Mouse (Mus musculus) liver, embryonic 14 days (tissue): ENCODE measurements around the gene Upk3a. TPM values are rescaled to one million over a fixed set of nuclear protein-coding genes. Genes with fewer than 3 reads are reported as not detected.

ENCODE experiments used
- polyA plus RNA-seq: library from polyadenylated mRNA; depleted of rRNA; stranded (reverse); fragments of >200 nt; gene quantifications from 2 replicates; pipeline ENCODE4 v1.2.3, GENCODE M21; 2012; rRNA removed

Upk3a gene
- polyA plus RNA-seq = not detected in 2 replicates

GRCm38 (mm10) chr15:85016951-85017664 is at the start of gene Upk3a:
Gene Upk3a (plus strand): TSS chr15:85017141.

GRCm38 (mm10) chr15:84987874-84988825 is 28.8 kb upstream of the Upk3a start, which contains the start of gene 5031439G07Rik:
Gene 5031439G07Rik (minus strand): TSS chr15:84988551.

GRCm38 (mm10) chr15:85028648-85029047 is 11.7 kb downstream of the Upk3a start, which contains the start of gene Fam118a:
Gene Fam118a (plus strand): TSS chr15:85028948.

Other genes starting within 250 kb of the Upk3a start
- 0.28 and 0.39 TPM in 2 replicates for gene Phf21b, start 161.1 kb upstream of the Upk3a start, polyA plus RNA-seq
- gene Gm29666, start 97.1 kb upstream of the Upk3a start, polyA plus RNA-seq = 0.42 and 0.55 TPM in 2 replicates
- gene Nup50, start 93.7 kb upstream of the Upk3a start, polyA plus RNA-seq = 11.1 and 13.7 TPM in 2 replicates
- gene 5031439G07Rik, start 28.6 kb upstream of the Upk3a start, polyA plus RNA-seq = 1.3 and 2.1 TPM in 2 replicates
- 2.8 and 3.8 TPM in 2 replicates for gene Fam118a, start 11.8 kb downstream of the Upk3a start, polyA plus RNA-seq
- 0.24 and 0.65 TPM in 2 replicates for gene Smc1b, start 114.8 kb downstream of the Upk3a start, polyA plus RNA-seq
- gene Ribc2, start 114.9 kb downstream of the Upk3a start, polyA plus RNA-seq = 0.02 TPM in 1 of 2 replicates, not detected in the other
- 4.6 and 5.3 TPM in 2 replicates for gene Fbln1, start 188.8 kb downstream of the Upk3a start, polyA plus RNA-seq